Mouse (Mus musculus) cortical plate, adult 2 months (tissue): Measurements from ENCODE around the gene Zfp985. TPM values are rescaled to one million over a fixed set of nuclear protein-coding genes. Genes with fewer than 3 reads are reported as not detected.

Source experiments
- polyA plus RNA-seq: library from polyadenylated mRNA; depleted of rRNA; stranded (reverse); fragments of >200 nt; gene quantifications from 2 replicates; pipeline ENCODE4 v1.2.3, GENCODE M21; 2012; rRNA removed

Zfp985 gene
- polyA plus RNA-seq, 1 experiment = 0.04 TPM

Other genes with a start within 250 kb of the Zfp985 start
- gene Zfp988, start 247.6 kb upstream of the Zfp985 start, polyA plus RNA-seq = 0.15 and 0.25 TPM in 2 replicates
- not detected in 2 replicates for gene Zfp978, start 192.0 kb upstream of the Zfp985 start, polyA plus RNA-seq
- gene Zfp982, start 60.9 kb upstream of the Zfp985 start, polyA plus RNA-seq = 1.4 and 1.8 TPM in 2 replicates
- 0.33 and 0.47 TPM in 2 replicates for gene Gm16503, start 13.1 kb upstream of the Zfp985 start, polyA plus RNA-seq
- gene Zfp979, start 89.2 kb downstream of the Zfp985 start, polyA plus RNA-seq = 0.30 and 0.40 TPM in 2 replicates
- not detected in 2 replicates for gene Zfp534, start 149.3 kb downstream of the Zfp985 start, polyA plus RNA-seq